Mouse (Mus musculus) macrophage (primary cell): ENCODE measurements around the gene Wars2. TPM values are rescaled to one million over a fixed set of nuclear protein-coding genes. Genes with fewer than 3 reads are reported as not detected.

Experiments
- H3K27ac ChIP-seq: fragments of 350-480 bp; formaldehyde crosslinking; 2 replicates; pipeline ENCODE4 v1.9.0; 2021
- H3K36me3 ChIP-seq: fragments of 350-480 bp; formaldehyde crosslinking; 2 replicates; pipeline ENCODE4 v1.9.0; 2021; ENCODE audit errors: inconsistent target
- H3K4me3 ChIP-seq: fragments of 350-480 bp; formaldehyde crosslinking; 2 replicates; pipeline ENCODE4 v1.9.0; 2021; ENCODE audit errors: inconsistent target
- H3K79me2 ChIP-seq: fragments of 350-480 bp; formaldehyde crosslinking; 2 replicates; pipeline ENCODE4 v1.9.0; 2021; ENCODE audit errors: inconsistent target
- WGBS: methylation state at CpG from one replicate; pipeline ENCODE4 v1.1.7; 2026; ENCODE audit warnings: inconsistent platforms; ENCODE audit not compliant: missing documents; 5-methylcytosine and 5-hydroxymethylcytosine counted together
- polyA plus RNA-seq: library from polyadenylated mRNA; stranded (reverse); fragments of 250-400 nt; gene quantifications from 3 replicates; pipeline ENCODE4 v1.2.4, GENCODE M21; 2018; ENCODE audit warnings: inconsistent platforms

Wars2 gene
- polyA plus RNA-seq, 1 experiment from 2014 or later: 3.4 TPM

DNA sequence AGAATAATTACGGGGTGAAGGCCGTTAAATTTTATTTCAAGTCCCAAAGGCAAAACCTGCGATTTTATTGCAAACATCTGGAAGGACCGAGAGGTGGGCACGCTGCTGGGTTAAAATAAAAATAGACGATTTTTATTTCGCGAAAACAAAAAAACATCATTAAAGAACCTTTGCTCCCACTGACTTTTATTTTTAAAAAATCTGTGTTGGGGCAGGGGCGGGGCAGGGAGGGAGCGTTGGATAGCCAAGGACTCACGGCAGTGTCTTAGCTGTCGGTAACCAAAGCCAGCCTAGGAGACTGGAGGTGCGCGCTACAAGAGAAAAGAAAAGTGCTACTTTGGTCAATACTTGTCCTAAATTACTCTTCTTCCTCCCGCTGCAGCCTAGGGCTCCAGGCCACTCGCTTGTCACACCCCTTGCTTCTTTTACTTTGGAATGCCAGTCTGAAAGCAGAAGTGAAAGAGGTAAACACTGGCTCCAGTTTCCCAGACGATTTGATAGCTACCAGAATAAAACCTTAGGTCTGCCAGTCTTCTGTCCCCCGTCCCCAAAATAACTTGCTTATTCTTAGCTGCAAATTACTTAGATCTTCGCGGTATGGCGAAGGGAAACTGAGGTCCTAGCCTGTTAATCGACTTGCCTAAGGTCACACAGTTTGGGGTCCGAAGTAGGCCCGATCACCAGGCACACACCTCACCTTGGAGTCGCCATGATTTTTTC, 108.1 kb downstream of the Wars2 start:
- Histone ChIP-seq H3K79me2 (no peaks in the 10 kb centered on the region), H3K4me3 (no peak overlapping the region), H3K27ac (no peak overlapping the region), H3K36me3 (no peaks in the 10 kb centered on the region)
- 3% methylated on average over 25 of the region's 25 CpGs for WGBS

DNA sequence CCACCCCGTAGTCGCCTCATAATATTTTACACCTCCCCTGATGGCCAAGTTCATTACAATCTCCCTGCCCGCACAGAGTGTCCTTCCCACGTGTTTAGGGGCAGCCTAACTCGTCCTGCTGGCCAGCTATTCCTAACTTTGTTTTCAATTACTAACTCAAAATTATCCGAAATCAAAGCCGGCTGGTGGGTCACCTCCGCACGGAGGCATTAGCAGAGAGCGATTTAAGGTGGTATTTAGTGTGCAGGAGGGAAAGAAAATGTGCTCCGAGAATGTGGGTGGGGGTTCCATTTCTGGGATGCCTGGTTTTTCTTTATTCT, 108.6 kb downstream of the Wars2 start:
- Histone ChIP-seq H3K36me3 (no peaks in the 10 kb centered on the region), H3K27ac (no peak overlapping the region), H3K79me2 (no peaks in the 10 kb centered on the region), H3K4me3 (no peak overlapping the region)
- WGBS: 14% methylated on average over 11 of the region's 11 CpGs

DNA sequence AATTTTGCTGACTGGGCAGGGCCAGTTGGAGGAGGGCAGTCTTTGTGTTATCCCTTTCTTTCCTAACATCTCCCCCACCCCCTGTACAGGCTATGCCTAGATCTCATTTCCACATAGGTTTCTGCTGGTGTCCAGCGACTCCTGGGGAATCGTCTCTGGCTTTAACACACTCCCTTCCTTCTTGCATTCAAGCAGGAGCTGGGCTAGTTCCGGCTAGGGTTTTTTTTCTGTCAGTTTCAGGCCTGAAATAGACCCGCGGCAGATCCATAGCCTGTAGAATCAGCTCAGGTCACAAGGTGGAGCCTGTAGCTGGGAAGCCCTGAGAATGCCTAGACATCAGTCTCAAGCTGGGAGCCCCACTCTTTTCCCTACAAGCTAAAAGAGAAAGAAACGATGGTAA, 109.0 kb downstream of the Wars2 start:
- Histone ChIP-seq H3K4me3 (no peak overlapping the region), H3K27ac (no peak overlapping the region)
- 2% methylated on average over 6 of the region's 6 CpGs for WGBS

DNA sequence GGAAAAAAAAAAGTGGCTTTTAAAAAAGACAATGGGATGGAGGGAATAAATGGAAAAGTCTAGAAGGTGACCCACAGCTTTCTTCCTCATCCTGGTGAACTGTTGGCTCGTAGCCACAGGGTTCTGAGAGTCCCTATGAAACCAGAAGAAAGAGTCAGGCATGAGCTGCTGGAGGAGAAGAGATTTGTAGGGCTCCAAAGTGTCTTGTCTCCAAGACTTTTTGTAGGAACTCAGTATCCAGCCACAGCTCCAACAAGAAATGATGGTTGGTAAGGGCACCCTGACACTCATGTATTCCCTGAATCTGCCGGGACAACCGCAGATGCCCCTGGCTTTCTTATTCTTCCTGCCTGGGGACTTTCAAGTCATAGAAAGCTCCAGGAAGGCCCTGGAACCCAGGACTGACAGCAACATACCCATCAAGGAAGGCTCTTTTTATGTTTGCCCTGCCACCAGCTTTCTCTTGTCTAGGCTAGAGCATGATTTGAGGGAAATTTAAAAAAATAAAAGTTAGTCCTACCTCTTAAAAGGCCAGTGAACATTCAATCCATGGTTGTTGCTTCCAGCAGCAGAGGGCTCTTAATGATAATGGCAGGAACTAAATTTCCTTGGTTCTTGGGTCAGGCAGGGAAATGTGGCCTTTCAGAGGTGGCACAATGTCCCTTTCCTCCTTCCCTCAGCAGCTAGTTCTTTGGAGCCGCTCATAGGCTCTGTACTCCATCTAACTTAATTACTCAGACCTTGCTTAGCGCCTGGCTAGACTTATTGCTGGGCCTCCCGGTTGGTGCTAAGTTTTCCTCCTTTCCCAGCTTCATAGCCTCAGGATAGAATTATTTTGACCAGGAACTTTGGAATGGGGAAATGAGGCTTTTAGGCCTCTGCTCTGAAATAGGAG, 110.7 kb downstream of the Wars2 start:
- Histone ChIP-seq H3K4me3 (no peak overlapping the region), H3K27ac (no peak overlapping the region), H3K79me2 (no peaks in the 10 kb centered on the region), H3K36me3 (no peaks in the 10 kb centered on the region)
- whole genome bisulfite sequencing: 22% methylated on average over 6 of the region's 6 CpGs

More for the DNA sequence above, 109.0 kb downstream of the Wars2 start:
- Histone ChIP-seq H3K36me3 (no peaks in the 10 kb centered on the region), H3K79me2 (no peaks in the 10 kb centered on the region)

DNA sequence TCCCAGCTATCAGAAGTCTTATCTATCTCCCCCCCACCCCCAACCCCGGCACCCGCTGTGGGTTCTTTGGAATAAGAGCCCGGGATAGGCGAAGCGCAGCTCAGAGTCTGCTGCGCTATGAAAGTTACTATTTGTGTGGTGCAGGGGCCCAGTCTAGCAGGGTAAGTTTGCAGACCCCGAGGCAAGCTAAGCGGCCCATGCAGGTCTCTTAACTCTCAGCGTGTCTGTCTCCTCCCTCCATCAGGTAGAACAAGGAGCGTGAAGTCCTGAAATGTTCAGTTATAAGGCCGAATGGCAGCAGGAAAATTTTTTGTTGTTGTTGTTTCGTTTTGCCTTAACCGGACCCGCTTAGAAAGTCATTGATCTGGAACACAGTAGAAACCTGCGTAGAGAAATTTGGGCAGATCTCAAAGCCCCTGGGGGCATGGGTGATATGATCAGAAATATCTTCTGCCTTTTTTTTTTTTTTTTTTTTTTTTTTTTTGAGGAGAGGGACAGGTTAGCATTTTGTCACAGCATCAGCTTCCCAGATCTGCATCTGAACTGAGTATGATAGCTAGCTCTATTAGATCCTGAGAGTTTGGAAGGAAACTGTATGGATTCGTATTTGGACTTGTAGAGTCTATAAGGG, 111.7 kb downstream of the Wars2 start:
- Histone ChIP-seq H3K36me3 (no peaks in the 10 kb centered on the region), H3K79me2 (no peaks in the 10 kb centered on the region), H3K4me3 (no peak overlapping the region), H3K27ac (no peak overlapping the region)
- WGBS: 8% methylated on average over 13 of the region's 16 CpGs

DNA sequence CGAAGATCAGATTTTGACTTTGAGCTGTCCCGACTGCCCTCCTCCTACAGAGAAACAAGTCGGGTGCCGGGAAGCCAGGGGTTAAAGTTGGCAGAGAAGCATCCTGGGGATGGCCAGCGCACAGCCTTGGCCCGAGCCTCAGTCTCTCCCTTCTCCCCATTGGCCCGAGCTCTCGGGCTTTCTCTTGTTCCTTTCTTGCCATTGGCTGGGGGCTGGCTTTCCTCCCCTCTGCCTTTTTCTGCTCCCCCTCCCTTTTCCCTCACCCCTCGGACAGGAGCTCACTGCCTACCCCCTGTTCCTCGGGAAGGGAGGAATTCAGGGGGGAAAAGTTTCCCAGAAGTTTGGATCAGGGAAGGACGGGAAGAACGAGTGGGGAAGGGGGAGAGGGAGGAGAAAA, 112.2 kb downstream of the Wars2 start:
- H3K27ac ChIP-seq: no peak overlapping the region
- WGBS: 15% methylated on average over 10 of the region's 12 CpGs
- no peaks in the 10 kb centered on the region for H3K79me2 ChIP-seq
- no peaks in the 10 kb centered on the region for H3K36me3 ChIP-seq
- no peak overlapping the region for H3K4me3 ChIP-seq

DNA sequence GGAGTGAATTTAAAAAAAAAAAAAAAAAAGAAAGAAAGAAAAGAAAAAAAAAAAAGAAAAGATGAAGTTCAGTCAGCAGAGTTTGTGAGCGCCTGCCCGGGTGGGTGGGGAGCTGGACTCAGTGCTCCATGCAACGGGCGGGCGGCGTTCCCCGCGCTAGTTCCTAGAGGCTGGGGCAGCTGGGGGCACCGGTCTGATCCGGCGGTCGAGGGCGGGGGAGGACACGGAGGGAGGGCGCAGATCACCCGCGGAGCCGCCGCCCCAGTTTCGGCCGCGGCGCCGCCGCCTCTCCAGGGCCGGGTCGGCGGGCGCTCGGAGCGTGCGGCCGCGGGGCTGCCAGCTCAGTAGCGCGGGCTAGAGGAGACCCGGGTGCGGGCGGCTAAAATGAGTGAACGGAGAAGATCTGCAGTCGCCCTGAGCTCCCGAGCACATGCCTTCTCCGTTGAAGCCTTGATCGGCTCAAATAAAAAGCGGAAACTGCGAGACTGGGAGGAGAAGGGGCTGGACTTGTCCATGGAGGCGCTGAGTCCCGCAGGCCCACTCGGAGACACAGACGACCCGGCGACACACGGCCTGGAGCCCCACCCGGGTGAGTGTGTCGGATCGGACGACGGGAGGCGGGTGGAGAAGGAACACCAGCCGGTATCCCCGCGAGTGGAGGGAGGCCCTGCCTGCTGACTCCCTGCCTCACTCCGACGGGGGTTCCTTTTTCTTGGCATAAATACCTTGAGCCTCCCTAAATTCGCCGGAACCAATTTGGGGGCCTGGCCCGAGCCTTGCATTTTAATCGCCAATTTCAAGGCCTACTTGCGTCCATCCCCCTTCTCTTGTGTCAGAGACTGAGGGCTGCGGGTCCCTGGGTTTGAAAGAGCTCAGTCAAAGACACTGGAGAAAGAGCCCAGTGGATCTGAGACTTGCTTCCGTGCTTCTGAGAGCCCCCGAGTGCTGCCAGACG, 112.9 kb downstream of the Wars2 start:
- WGBS: 2% methylated on average over 72 of the region's 73 CpGs
- Histone ChIP-seq H3K4me3 (no peak overlapping the region), H3K36me3 (no peaks in the 10 kb centered on the region), H3K79me2 (no peaks in the 10 kb centered on the region), H3K27ac (no peak overlapping the region)

DNA sequence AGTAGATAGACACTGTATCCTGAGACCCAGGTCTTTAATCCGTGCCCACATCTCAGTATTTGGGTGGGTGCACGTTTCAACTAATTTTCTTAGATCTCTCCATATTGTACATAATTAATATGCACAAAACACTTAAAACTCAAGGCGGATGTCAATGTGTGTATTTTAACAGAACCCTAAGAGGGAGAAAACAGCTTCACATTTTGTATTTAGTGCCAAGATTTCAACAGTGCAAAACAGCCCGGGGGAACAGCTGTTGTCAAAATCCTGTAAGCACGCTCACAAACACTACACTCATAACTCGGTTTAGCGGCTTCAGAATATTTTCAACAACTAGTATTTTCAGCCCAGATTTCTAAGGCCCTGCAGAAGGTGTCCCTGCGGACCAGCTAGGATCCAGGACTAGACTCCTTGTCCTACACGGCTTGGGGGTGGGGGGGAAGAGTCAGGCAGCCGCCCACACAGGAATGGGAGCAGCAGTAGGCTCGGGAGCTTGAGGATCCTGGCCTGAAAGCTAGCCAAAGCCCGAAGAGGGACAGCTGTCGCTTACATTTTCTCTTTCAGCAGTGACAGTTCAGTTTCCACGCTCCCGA, 113.8 kb downstream of the Wars2 start:
- Histone ChIP-seq H3K79me2 (no peaks in the 10 kb centered on the region), H3K4me3 (no peak overlapping the region), H3K36me3 (no peaks in the 10 kb centered on the region), H3K27ac (no peak overlapping the region)
- WGBS: 14% methylated on average over 15 of the region's 15 CpGs

DNA sequence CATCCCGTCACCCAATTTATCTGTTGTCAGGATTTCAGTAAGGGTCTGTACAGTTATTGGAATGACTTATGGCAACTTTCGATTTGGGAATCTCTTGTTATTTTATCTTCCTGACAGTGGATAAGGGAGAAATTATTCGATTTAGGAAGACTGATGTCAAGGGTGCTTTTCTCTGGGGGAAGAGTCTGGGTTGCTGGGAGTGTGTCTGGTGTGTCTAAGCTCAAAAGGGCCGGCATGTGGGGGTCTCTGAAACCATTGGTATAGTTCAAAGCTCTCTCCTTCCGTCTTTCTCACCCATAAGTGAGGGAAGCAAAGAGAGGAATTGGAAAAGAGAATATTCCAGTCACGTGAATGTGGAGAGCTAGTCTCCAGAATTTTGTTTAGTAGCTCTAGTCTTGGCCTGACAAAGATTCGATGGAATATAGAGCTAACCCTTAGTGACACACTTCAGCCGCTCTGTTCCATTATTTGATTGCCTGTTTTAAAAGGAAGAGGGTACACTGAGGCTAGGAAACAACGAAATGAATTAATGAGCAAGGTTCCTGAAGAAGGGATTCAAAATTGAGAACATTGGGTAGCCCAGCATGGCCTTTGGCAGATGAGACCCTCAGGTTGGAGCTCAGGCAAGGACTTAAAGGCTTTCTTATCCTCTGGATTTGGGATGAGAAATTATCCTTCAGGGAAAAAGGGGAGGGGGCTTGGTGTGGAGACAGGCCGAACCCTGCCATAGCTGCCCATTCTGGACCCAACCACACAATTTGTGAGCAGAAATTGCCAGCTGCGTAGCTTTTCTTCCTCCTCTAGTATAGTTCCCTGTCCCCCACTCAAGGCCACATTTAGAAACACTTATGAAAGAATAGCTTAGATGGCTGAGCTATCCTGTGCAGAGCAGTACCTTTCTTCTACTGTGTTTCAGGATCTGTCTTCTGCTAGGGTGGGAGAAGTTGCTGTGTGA, 114.8 kb downstream of the Wars2 start:
- no peak overlapping the region for H3K4me3 ChIP-seq
- WGBS: 22% methylated on average over 11 of the region's 11 CpGs
- no peak overlapping the region for H3K27ac ChIP-seq
- H3K36me3 ChIP-seq: no peaks in the 10 kb centered on the region
- H3K79me2 ChIP-seq: no peaks in the 10 kb centered on the region

DNA sequence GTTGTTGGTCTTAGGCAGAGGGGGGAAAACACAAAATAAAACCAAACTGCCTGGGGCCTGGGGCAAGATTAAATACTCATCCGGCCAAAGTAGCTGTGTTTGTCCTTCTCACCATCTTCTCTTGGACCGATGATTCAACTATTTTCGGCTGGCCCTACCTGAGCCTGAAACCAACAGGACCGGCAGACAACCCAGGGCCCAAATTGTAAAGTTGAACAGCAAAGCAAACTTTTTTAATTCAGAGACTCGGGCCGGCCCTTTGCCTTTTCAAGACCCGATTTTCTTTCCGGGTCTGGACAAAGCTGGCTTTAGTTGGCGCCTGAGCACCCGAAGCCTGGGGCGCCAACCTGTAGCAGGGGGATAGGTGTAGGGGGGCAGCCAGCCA, 115.5 kb downstream of the Wars2 start:
- WGBS: 7% methylated on average over 11 of the region's 11 CpGs
- no peak overlapping the region for H3K4me3 ChIP-seq
- no peaks in the 10 kb centered on the region for H3K36me3 ChIP-seq
- H3K27ac ChIP-seq: no peak overlapping the region
- H3K79me2 ChIP-seq: no peaks in the 10 kb centered on the region

DNA sequence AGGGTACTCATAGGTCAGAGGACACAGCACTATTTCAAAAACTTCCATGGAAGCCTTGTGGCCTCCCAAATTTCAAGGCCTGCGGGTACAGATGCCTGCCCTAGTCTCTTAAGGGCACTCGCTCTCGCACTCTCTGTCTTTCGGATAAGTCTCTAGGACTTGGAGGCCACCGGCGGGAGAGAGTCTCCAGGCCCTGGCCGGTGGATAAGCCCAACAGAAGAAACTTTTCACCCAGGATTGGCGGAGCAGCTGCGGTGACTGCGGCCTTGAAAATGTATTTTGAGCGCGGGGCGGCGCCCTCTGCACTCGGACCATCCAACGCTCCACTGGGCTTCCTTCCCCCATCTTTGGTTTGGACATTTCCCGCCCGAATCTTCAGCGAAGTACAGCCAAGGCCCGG, 115.9 kb downstream of the Wars2 start:
- Histone ChIP-seq H3K27ac (no peak overlapping the region), H3K79me2 (no peaks in the 10 kb centered on the region), H3K4me3 (no peak overlapping the region), H3K36me3 (no peaks in the 10 kb centered on the region)
- WGBS: 7% methylated on average over 20 of the region's 20 CpGs

DNA sequence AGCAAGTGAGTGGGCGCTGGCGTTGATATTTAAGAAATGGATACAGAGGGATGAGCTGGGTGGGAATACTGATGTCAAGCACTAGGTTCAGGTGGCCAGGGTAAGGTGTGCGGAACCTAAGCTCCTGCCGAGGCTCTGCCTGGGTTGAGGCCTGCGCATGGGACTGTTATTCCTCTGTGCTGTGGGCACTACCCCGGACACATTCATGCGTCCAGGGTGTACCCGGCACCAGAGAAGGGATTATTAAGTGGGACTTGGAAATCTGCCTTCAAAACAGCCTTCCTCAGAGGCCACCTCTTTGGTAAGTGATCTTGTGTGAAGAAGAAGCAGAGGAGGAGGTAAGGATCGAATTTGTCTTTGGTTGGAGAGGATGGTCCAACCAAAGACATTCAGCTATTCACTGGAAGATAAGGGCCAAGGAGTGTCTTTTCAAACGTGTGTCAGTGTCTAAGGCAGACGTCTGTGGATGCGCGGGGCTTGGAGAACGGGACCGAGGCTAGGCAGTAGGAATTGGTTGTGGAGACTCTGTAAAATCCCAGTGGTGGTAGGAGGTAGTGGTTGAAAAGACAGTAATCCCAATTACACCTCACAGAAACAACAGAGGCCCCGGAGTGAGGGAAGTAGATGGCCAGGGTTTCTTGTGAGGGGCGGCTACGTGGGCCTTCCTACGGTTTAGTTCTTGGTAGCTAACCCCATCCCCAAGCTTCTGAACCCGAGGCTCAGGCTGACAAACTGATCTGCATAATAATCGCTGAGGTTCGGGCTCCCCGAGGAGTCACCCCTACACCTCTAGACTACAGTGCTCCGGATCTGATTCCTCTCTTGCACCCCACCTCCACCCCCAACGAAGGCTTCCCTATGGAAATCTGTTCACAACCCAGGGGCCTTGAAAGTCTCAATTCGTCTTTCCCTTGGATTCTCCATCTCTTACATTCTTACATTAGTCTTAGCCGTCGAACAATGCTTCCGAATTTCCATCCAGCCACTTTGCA, 117.0 kb downstream of the Wars2 start:
- 12% methylated on average over 29 of the region's 29 CpGs for WGBS
- Histone ChIP-seq H3K4me3 (no peak overlapping the region), H3K79me2 (no peaks in the 10 kb centered on the region), H3K27ac (no peak overlapping the region), H3K36me3 (no peaks in the 10 kb centered on the region)
